Mouse (Mus musculus) kidney, embryonic 16.5 days (tissue): ENCODE data around the gene Msln. TPM values are rescaled to one million over a fixed set of nuclear protein-coding genes. Genes with fewer than 3 reads are reported as not detected.

Experiments
- ATAC-seq: fragments of 200-750 bp; cut with Nextera tagmentation; 2 replicates; pipeline ENCODE4 v1.8.0; 2017; ENCODE audit warnings: moderate TSS enrichment; ENCODE audit not compliant: low FRiP score, low TSS enrichment
- H3K27ac ChIP-seq: fragments of 300-500 bp; sonication (generic); 2 replicates; pipeline ENCODE4 v1.5.1; 2014; ENCODE audit warnings: low read length
- H3K27me3 ChIP-seq: fragments of 300-500 bp; sonication (generic); 2 replicates; pipeline ENCODE4 v1.6.1; 2014; ENCODE audit warnings: low read length, control low read depth, mixed read lengths; ENCODE audit not compliant: insufficient read depth
- H3K36me3 ChIP-seq: fragments of 300-500 bp; sonication (generic); 2 replicates; pipeline ENCODE4 v1.6.1; 2014; ENCODE audit warnings: low read length, control low read depth, mixed read lengths; ENCODE audit not compliant: insufficient read depth
- H3K4me1 ChIP-seq: fragments of 300-500 bp; sonication (generic); 2 replicates; pipeline ENCODE4 v1.6.1; 2014; ENCODE audit warnings: low read length, control low read depth, mixed read lengths; ENCODE audit not compliant: insufficient read depth
- H3K4me2 ChIP-seq: fragments of 300-500 bp; sonication (generic); replicated peaks from 2 replicates; pipeline ENCODE4 v1.6.1; 2014; ENCODE audit warnings: low read depth, low read length
- H3K4me3 ChIP-seq: fragments of 300-500 bp; sonication (generic); 2 replicates; pipeline ENCODE4 v1.5.1; 2014; ENCODE audit warnings: mild to moderate bottlenecking, low read length
- H3K9ac ChIP-seq: fragments of 300-500 bp; sonication (generic); replicated peaks from 2 replicates; pipeline ENCODE4 v1.6.1; 2014; ENCODE audit warnings: low read length
- H3K9me3 ChIP-seq: fragments of 300-500 bp; sonication (generic); 2 replicates; pipeline ENCODE4 v1.6.1; 2016; ENCODE audit warnings: low read length, control low read depth
- WGBS: fragments of 180-500 bp; shearing (Covaris S2); extraction: QIAGEN DNeasy Blood & Tissue Kit; methylation state at CpG from one replicate; pipeline ENCODE4 v1.1.7; 2014; 5-methylcytosine and 5-hydroxymethylcytosine counted together
- polyA plus RNA-seq: library from polyadenylated mRNA; unstranded; fragments of >200 nt; fragmentation: Nextera tagmentation; extraction: Ambion mirVana; gene quantifications from 2 replicates; pipeline ENCODE4 v1.2.1, GENCODE M21; 2015

The Msln gene
- polyA plus RNA-seq, 1 experiment from 2014 or later = 7.8 TPM

- ATAC-seq = peak; percentile 33; the same call in 1 of the 2 replicates
- no peak overlapping the region for H3K4me3 ChIP-seq
These were observed 21.3 kb upstream of the Msln start for GRCm38 (mm10) chr17:25775318-25776062.

GRCm38 (mm10) chr17:25773549-25774120, 19.5 kb upstream of the Msln start, which contains the start of gene Narfl:
Gene Narfl (plus strand): TSS chr17:25773776.
- H3K4me1 ChIP-seq = peaks cover 8% of the 10 kb centered on the region
- H3K27me3 ChIP-seq = 0 out of 2 replicates have a peak, but pooled peaks cover 7% of the 10 kb centered on the region
- H3K9me3 ChIP-seq = no peaks in the 10 kb centered on the region
- H3K4me3 ChIP-seq = peak within 1 kb of the TSS; percentile 67
- peak within 1 kb of the TSS; percentile 79 for H3K9ac ChIP-seq
- peak; percentile 90 for ATAC-seq
- no peak within 1 kb of the TSS for H3K27ac ChIP-seq
- H3K36me3 ChIP-seq = peaks cover 9% of the 10 kb centered on the region; the same call in 1 of the 2 replicates
- WGBS = under 1% methylated on average over 37 of the region's 37 CpGs
- H3K4me2 ChIP-seq = peak within 1 kb of the TSS; percentile 67

More at GRCm38 (mm10) chr17:25775318-25776062, 21.3 kb upstream of the Msln start:
- WGBS = 69% methylated on average over 10 of the region's 10 CpGs
- H3K36me3 ChIP-seq = peaks cover 19% of the 10 kb centered on the region
- no peak overlapping the region for H3K4me2 ChIP-seq
- H3K4me1 ChIP-seq = peaks cover 8% of the 10 kb centered on the region
- no peaks in the 10 kb centered on the region for H3K9me3 ChIP-seq
- H3K27me3 ChIP-seq = no peaks in the 10 kb centered on the region
- H3K27ac ChIP-seq = no peak overlapping the region
- no peak overlapping the region for H3K9ac ChIP-seq

- Histone ChIP-seq H3K9me3 (no peaks in the 10 kb centered on the region), H3K4me3 (no peak overlapping the region), H3K4me1 (peaks cover 4% of the 10 kb centered on the region), H3K4me2 (no peak overlapping the region), H3K27me3 (peaks cover 12% of the 10 kb centered on the region; the same call in 1 of the 2 replicates), H3K27ac (no peak overlapping the region), H3K9ac (no peak overlapping the region), H3K36me3 (no peaks in the 10 kb centered on the region)
- 48% methylated on average over 9 of the region's 9 CpGs for WGBS
- no peak for ATAC-seq
These were observed 15.2 kb upstream of the Msln start for GRCm38 (mm10) chr17:25769331-25769730.

- ATAC-seq = no peak
- H3K4me3 ChIP-seq = no peak overlapping the region
- no peak overlapping the region for H3K27ac ChIP-seq
- 54% methylated on average over 5 of the region's 5 CpGs for WGBS
- peaks cover 12% of the 10 kb centered on the region; the same call in 1 of the 2 replicates for H3K27me3 ChIP-seq
- no peak overlapping the region for H3K9ac ChIP-seq
- H3K36me3 ChIP-seq = no peaks in the 10 kb centered on the region
- no peaks in the 10 kb centered on the region for H3K9me3 ChIP-seq
- no peak overlapping the region for H3K4me2 ChIP-seq
- H3K4me1 ChIP-seq = no peaks in the 10 kb centered on the region
These were observed 11.7 kb upstream of the Msln start for GRCm38 (mm10) chr17:25765886-25766285.

GRCm38 (mm10) chr17:25762591-25762990, 8.4 kb upstream of the Msln start:
- ATAC-seq = no peak
- WGBS = 31% methylated on average over 3 of the region's 3 CpGs
- H3K27ac ChIP-seq = no peak overlapping the region

GRCm38 (mm10) chr17:25761561-25761970, 7.4 kb upstream of the Msln start:
- Histone ChIP-seq H3K27ac (no peak overlapping the region), H3K4me2 (no peak overlapping the region), H3K9me3 (no peaks in the 10 kb centered on the region), H3K4me3 (no peak overlapping the region), H3K36me3 (no peaks in the 10 kb centered on the region), H3K9ac (no peak overlapping the region), H3K27me3 (no peaks in the 10 kb centered on the region), H3K4me1 (no peaks in the 10 kb centered on the region)
- 55% methylated on average over 4 of the region's 4 CpGs for WGBS
- ATAC-seq = no peak

More at GRCm38 (mm10) chr17:25762591-25762990, 8.4 kb upstream of the Msln start:
- no peaks in the 10 kb centered on the region for H3K36me3 ChIP-seq
- no peak overlapping the region for H3K4me2 ChIP-seq
- H3K4me1 ChIP-seq = no peaks in the 10 kb centered on the region
- H3K9ac ChIP-seq = no peak overlapping the region
- no peak overlapping the region for H3K4me3 ChIP-seq
- H3K9me3 ChIP-seq = no peaks in the 10 kb centered on the region
- 0 out of 2 replicates have a peak, but pooled peaks cover 2% of the 10 kb centered on the region for H3K27me3 ChIP-seq

GRCm38 (mm10) chr17:25760148-25760547, 6.0 kb upstream of the Msln start:
- WGBS = 74% methylated on average over 8 of the region's 8 CpGs
- no peaks in the 10 kb centered on the region for H3K27me3 ChIP-seq
- H3K9me3 ChIP-seq = no peaks in the 10 kb centered on the region

GRCm38 (mm10) chr17:25757691-25758090, 3.5 kb upstream of the Msln start:
- H3K27me3 ChIP-seq = no peaks in the 10 kb centered on the region
- H3K4me2 ChIP-seq = no peak overlapping the region
- no peak overlapping the region for H3K4me3 ChIP-seq
- WGBS = 53% methylated on average over 3 of the region's 3 CpGs
- H3K36me3 ChIP-seq = no peaks in the 10 kb centered on the region
- no peak overlapping the region for H3K9ac ChIP-seq
- H3K27ac ChIP-seq = no peak overlapping the region
- no peaks in the 10 kb centered on the region for H3K4me1 ChIP-seq
- no peaks in the 10 kb centered on the region for H3K9me3 ChIP-seq
- ATAC-seq = no peak

More at GRCm38 (mm10) chr17:25760148-25760547, 6.0 kb upstream of the Msln start:
- Histone ChIP-seq H3K27ac (no peak overlapping the region), H3K4me2 (no peak overlapping the region), H3K36me3 (no peaks in the 10 kb centered on the region), H3K4me1 (no peaks in the 10 kb centered on the region), H3K4me3 (no peak overlapping the region), H3K9ac (no peak overlapping the region)
- ATAC-seq = no peak

GRCm38 (mm10) chr17:25756378-25757242, 2.4 kb upstream of the Msln start:
- H3K4me2 ChIP-seq = no peak overlapping the region
- H3K4me1 ChIP-seq = no peaks in the 10 kb centered on the region
- no peak overlapping the region for H3K9ac ChIP-seq
- H3K9me3 ChIP-seq = no peaks in the 10 kb centered on the region
- 0 out of 2 replicates have a peak, but pooled peaks have one; percentile 36 for ATAC-seq
- H3K36me3 ChIP-seq = no peaks in the 10 kb centered on the region
- no peaks in the 10 kb centered on the region for H3K27me3 ChIP-seq
- 74% methylated on average over 9 of the region's 9 CpGs for WGBS
- H3K27ac ChIP-seq = no peak overlapping the region
- no peak overlapping the region for H3K4me3 ChIP-seq
